ENCODE assay signal across 11 mouse cellular contexts in the genomic region with DNA sequence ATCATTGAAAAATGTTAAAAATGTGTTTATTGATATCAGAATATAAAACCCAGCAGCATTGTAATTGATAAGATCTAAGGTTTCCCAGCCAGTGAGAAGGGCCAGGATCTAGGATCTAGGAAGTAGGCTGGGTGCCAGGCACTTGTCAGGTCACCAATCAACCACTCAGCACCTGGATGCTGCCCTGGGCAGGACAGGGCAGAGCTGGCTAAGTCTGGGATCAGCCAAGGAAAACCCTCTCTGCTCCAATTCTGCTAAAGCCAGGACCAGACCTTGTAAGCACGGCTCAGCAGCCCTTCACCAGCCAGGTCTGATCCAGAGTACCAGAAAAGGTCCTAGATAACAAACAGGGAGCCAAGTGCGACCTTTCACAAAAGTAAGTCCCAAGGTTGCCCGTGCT. TPM values are rescaled to one million over a fixed set of nuclear protein-coding genes. Genes with fewer than 3 reads are reported as not detected.
DNase-seq lines count a peak whose midpoint lies in the region; ATAC-seq and TF ChIP-seq lines count a peak whose summit lies in the region.
"Had no signal": no experiment of that assay in that cellular context is flagged by ENCODE, and none has a peak within 500 bp of the region (broad histone marks: within the 10 kb centered on the region; RNA-seq: fewer than 3 reads in every experiment).

No protein-coding gene starts in this region.

- H3K4me1 ChIP-seq in hindbrain, embryonic 13.5 days (replicated peaks) = peaks cover 39% of the 10 kb centered on the region
- peaks cover 24% of the 10 kb centered on the region for H3K4me1 ChIP-seq in hindbrain, embryonic 12.5 days
- H3K4me1 ChIP-seq in lung, postnatal 0 days (ENCODE audit: insufficient read depth, low read depth, low read length) = no peaks in the 10 kb centered on the region
- H3K4me1 ChIP-seq: liver, embryonic 12.5 days had no signal

- H3K4me3 ChIP-seq in hindbrain, embryonic 13.5 days = no peak overlapping the region
- no peak overlapping the region for H3K4me3 ChIP-seq in hindbrain, embryonic 12.5 days
- no peak overlapping the region for H3K4me3 ChIP-seq in lung, postnatal 0 days (ENCODE audit: low read depth, low read length)
- H3K4me3 ChIP-seq: liver, embryonic 12.5 days had no signal

- no peak for ATAC-seq in hindbrain, embryonic 13.5 days (ENCODE audit: low FRiP score)
- ATAC-seq in hindbrain, embryonic 12.5 days (ENCODE audit: low FRiP score) = no peak
- no peak for ATAC-seq in lung, postnatal 0 days
- ATAC-seq: liver, embryonic 12.5 days had no signal

- no peaks in the 10 kb centered on the region for H3K27me3 ChIP-seq in hindbrain, embryonic 13.5 days
- H3K27me3 ChIP-seq in hindbrain, embryonic 12.5 days = no peaks in the 10 kb centered on the region
- no peaks in the 10 kb centered on the region for H3K27me3 ChIP-seq in lung, postnatal 0 days (replicated peaks; ENCODE audit: insufficient read depth, low read length)
- H3K27me3 ChIP-seq: liver, embryonic 12.5 days had no signal

- no peak for TF ChIP-seq CTCF in lung, postnatal 0 days (IDR thresholded peaks at IDR 0.05)

- no peak for TF ChIP-seq EP300 in lung, postnatal 0 days (IDR thresholded peaks at IDR 0.05)

- H3K4me2 ChIP-seq in hindbrain, embryonic 13.5 days = no peak overlapping the region
- no peak overlapping the region for H3K4me2 ChIP-seq in hindbrain, embryonic 12.5 days (replicated peaks)
- H3K4me2 ChIP-seq in lung, postnatal 0 days (replicated peaks; ENCODE audit: low read depth, low read length) = no peak overlapping the region
- H3K4me2 ChIP-seq: liver, embryonic 12.5 days had no signal

- WGBS in hindbrain, embryonic 13.5 days = 87% methylated on average over 3 of the region's 3 CpGs
- WGBS in hindbrain, embryonic 12.5 days = 91% methylated on average over 3 of the region's 3 CpGs
- WGBS in lung, postnatal 0 days = 75% methylated on average over 3 of the region's 3 CpGs

- no peaks in the 10 kb centered on the region for H3K9me3 ChIP-seq in hindbrain, embryonic 13.5 days
- H3K9me3 ChIP-seq in hindbrain, embryonic 12.5 days (replicated peaks) = no peaks in the 10 kb centered on the region
- no peaks in the 10 kb centered on the region for H3K9me3 ChIP-seq in lung, postnatal 0 days (ENCODE audit: low read length)
- H3K9me3 ChIP-seq: liver, embryonic 12.5 days had no signal

- DNase-seq in cerebellum, postnatal 25 days = peak; percentile 59 to 64
- no peak for DNase-seq in cerebellum, adult 11-12 months
- DNase-seq in gastrocnemius, postnatal 10 days = peak; percentile 29
- DNase-seq in kidney, postnatal 36 days = peak; percentile 67 to 73
- DNase-seq in lung, postnatal 0 days (ENCODE audit: low spot score) = no peak
- DNase-seq in c-Kit-positive CD71-positive TER-119-positive erythroid progenitor cells, embryonic 14.5 days (ENCODE audit: low spot score) = no peak

- peak overlapping the region; percentile 77 for H3K27ac ChIP-seq in hindbrain, embryonic 13.5 days
- H3K27ac ChIP-seq in hindbrain, embryonic 12.5 days = no peak overlapping the region
- no peak overlapping the region for H3K27ac ChIP-seq in lung, postnatal 0 days (ENCODE audit: low read length)
- H3K27ac ChIP-seq: liver, embryonic 12.5 days; macrophage; stomach, postnatal 0 days had no signal

- no peaks in the 10 kb centered on the region for H3K36me3 ChIP-seq in hindbrain, embryonic 13.5 days
- no peaks in the 10 kb centered on the region for H3K36me3 ChIP-seq in hindbrain, embryonic 12.5 days
- no peaks in the 10 kb centered on the region for H3K36me3 ChIP-seq in lung, postnatal 0 days (ENCODE audit: insufficient read depth, low read length)

- H3K9ac ChIP-seq in hindbrain, embryonic 13.5 days = 0 out of 2 replicates have a peak overlapping the region, but pooled peaks have one; percentile 31
- H3K9ac ChIP-seq in hindbrain, embryonic 12.5 days = no peak overlapping the region
- no peak overlapping the region for H3K9ac ChIP-seq in lung, postnatal 0 days (replicated peaks; ENCODE audit: low read depth)
- H3K9ac ChIP-seq: liver, embryonic 12.5 days had no signal

RNA-seq across cellular contexts. Expression of a gene that starts 23.2 kb away (rescaled TPM):
- 18.7 and 23.4 TPM in 2 replicates for polyA plus RNA-seq in hindbrain, embryonic 13.5 days (2015; fragmentation: Nextera tagmentation; extraction: Ambion mirVana)
- 13.4 and 14.4 TPM in 2 replicates for polyA plus RNA-seq in hindbrain, embryonic 12.5 days (2016; fragmentation: Nextera tagmentation; extraction: Ambion mirVana)
- total RNA-seq in gastrocnemius, postnatal 10 days (2021) = under 1 TPM; 0.27 to 0.70 TPM
- 0.08 TPM in 1 of 2 replicates, not detected in the other for polyA plus RNA-seq in lung, postnatal 0 days (2015; fragmentation: Nextera tagmentation; extraction: Ambion mirVana)

RNA-seq across cellular contexts. Expression of a gene that starts 34.8 kb away (rescaled TPM):
- 2.8 and 3.7 TPM in 2 replicates for polyA plus RNA-seq in hindbrain, embryonic 13.5 days (2015; fragmentation: Nextera tagmentation; extraction: Ambion mirVana)
- 3.9 and 5.0 TPM in 2 replicates for polyA plus RNA-seq in hindbrain, embryonic 12.5 days (2016; fragmentation: Nextera tagmentation; extraction: Ambion mirVana)
- 10 to 100 TPM; 11.0 to 14.4 TPM for total RNA-seq in gastrocnemius, postnatal 10 days (2021)
- polyA plus RNA-seq in lung, postnatal 0 days (2015; fragmentation: Nextera tagmentation; extraction: Ambion mirVana) = 22.9 and 24.6 TPM in 2 replicates

RNA-seq across cellular contexts. Expression of a gene that starts 40.9 kb away (rescaled TPM):
- polyA plus RNA-seq in hindbrain, embryonic 13.5 days (2015; fragmentation: Nextera tagmentation; extraction: Ambion mirVana) = 8.4 and 9.6 TPM in 2 replicates
- 6.8 and 8.0 TPM in 2 replicates for polyA plus RNA-seq in hindbrain, embryonic 12.5 days (2016; fragmentation: Nextera tagmentation; extraction: Ambion mirVana)
- 10 to 100 TPM in 1 of 2 experiments, 1 to 10 TPM in 1; 6.7 to 16.8 TPM for total RNA-seq in gastrocnemius, postnatal 10 days (2021)
- polyA plus RNA-seq in lung, postnatal 0 days (2015; fragmentation: Nextera tagmentation; extraction: Ambion mirVana) = 49.2 and 52.3 TPM in 2 replicates

Comparison
In these comparisons a context has a peak if more than half of its experiments do, and no peak if none do; other contexts are left out.
1. DNase-seq: peak in cerebellum, postnatal 25 days (2 of 2), gastrocnemius, postnatal 10 days (single experiment) and kidney, postnatal 36 days (2 of 2); none in cerebellum, adult 11-12 months (single experiment), lung, postnatal 0 days (single experiment) and c-Kit-positive CD71-positive TER-119-positive erythroid progenitor cells, embryonic 14.5 days (single experiment).
2. RNA of a gene that starts 23.2 kb away (polyA plus RNA-seq): 18.7 to 23.4 TPM in hindbrain, embryonic 13.5 days and 13.4 to 14.4 TPM in hindbrain, embryonic 12.5 days; 0.08 TPM in lung, postnatal 0 days; every median in the first group is over 10 times any median in the second.